Mouse (Mus musculus) embryo, embryonic 11.5 days (tissue): ENCODE measurements around the gene Myo15b.
"Not testable (repeated sequence)": the region's sequence is repeated elsewhere in the genome, so short reads cannot be mapped to it uniquely, and the experiment has no call there.

ENCODE experiments used
- DNase-seq: peaks from one replicate; pipeline ENCODE4 v3.0.0-alpha.2; 2012; ENCODE audit warnings: low read depth, low spot score

Gene Myo15b

GRCm38 (mm10) chr11:115831518-115831917 lies 26.7 kb upstream of the Myo15b start:
- no peak for DNase-seq

- no peak for DNase-seq
These were observed 26.1 kb upstream of the Myo15b start for GRCm38 (mm10) chr11:115832064-115832463.

GRCm38 (mm10) chr11:115832523-115832922 lies 25.7 kb upstream of the Myo15b start:
- DNase-seq = no peak

- DNase-seq = no peak
These were observed 25.1 kb upstream of the Myo15b start for GRCm38 (mm10) chr11:115833021-115833513.

- no peak for DNase-seq
These were observed 24.2 kb upstream of the Myo15b start for GRCm38 (mm10) chr11:115834033-115834432.

- DNase-seq = no peak
These were observed 21.4 kb upstream of the Myo15b start for GRCm38 (mm10) chr11:115836656-115837395.

- DNase-seq = no peak
These were observed 20.4 kb upstream of the Myo15b start for GRCm38 (mm10) chr11:115837606-115838345.

GRCm38 (mm10) chr11:115838895-115839311 lies 19.3 kb upstream of the Myo15b start:
- DNase-seq = no peak

GRCm38 (mm10) chr11:115839732-115840131 lies 18.5 kb upstream of the Myo15b start:
- DNase-seq = no peak

- DNase-seq = no peak
These were observed 17.2 kb upstream of the Myo15b start for GRCm38 (mm10) chr11:115841044-115841443.

- DNase-seq = no peak
These were observed 16.1 kb upstream of the Myo15b start for GRCm38 (mm10) chr11:115841961-115842550.

- no peak for DNase-seq
These were observed 14.9 kb upstream of the Myo15b start for GRCm38 (mm10) chr11:115843141-115843890.

- DNase-seq = no peak
These were observed 14.3 kb upstream of the Myo15b start for GRCm38 (mm10) chr11:115843891-115844239.

GRCm38 (mm10) chr11:115844240-115844639 lies 14.0 kb upstream of the Myo15b start:
- no peak for DNase-seq

GRCm38 (mm10) chr11:115845819-115846218 lies 12.4 kb upstream of the Myo15b start:
- DNase-seq = no peak

- no peak for DNase-seq
These were observed 3.5 kb upstream of the Myo15b start for GRCm38 (mm10) chr11:115854674-115855073.

- DNase-seq = not testable (repeated sequence)
These were observed 1.1 kb upstream of the Myo15b start for GRCm38 (mm10) chr11:115857146-115857545.

GRCm38 (mm10) chr11:115857936-115858335 lies 270 bp upstream of the Myo15b start:
- no peak for DNase-seq

- DNase-seq = peak; percentile 80
These were observed 1.1 kb downstream of the Myo15b start for GRCm38 (mm10) chr11:115859143-115859945.

- no peak for DNase-seq
These were observed 5.7 kb downstream of the Myo15b start for GRCm38 (mm10) chr11:115863895-115864294.

GRCm38 (mm10) chr11:115869393-115869792 lies 11.2 kb downstream of the Myo15b start:
- DNase-seq = no peak
